Mouse (Mus musculus) spleen, postnatal 10 days (tissue): ENCODE data around the gene Zfp811.
A peak's percentile ranks its signal among the peaks of the same experiment; 100 is the strongest.

ENCODE experiments used
- DNase-seq, 2 experiments: peaks; one replicate each; pipeline ENCODE4 v3.0.0; 2021 to 2022; ENCODE audit warnings: low spot score in 2 of 2

Zfp811 gene

DNA sequence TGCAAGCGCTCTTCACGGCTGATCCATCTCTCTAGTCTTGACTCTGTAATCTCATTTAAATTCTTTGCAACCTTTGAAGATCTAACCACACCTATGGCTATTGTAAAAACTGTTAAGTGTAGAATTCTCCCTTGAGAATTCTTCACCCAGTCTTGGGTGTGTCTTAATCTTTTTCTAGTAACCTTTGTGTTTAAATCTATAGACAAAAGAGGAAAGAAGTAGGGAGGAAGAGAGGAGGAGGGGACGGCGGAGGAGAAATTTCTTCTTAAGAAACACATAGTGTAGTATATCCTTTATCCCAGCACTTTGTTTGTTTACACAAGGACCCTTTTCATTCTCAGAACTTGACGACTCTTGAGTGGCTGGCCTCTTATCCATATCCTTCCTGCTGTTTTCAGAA lies 52.4 kb downstream of the Zfp811 start:
- DNase-seq = no peak

DNA sequence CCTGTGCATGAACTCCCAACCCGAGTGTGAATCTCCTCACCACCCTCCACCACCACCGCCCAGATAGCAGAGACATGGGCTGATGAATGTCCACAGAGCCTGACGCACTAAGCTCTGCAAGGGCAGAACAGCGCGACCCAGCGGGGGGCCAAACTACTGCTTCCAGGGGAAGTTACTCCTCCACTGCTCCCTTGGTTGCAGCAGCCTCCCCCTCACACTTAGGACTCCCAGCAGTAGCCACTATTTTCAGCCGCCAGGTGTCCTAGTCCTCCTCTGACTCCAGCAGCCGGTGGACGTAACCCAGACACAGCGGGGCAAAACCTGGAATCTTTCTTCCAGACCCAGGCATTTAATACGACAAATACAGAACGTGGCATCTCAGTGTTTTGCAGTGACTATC lies 56.1 kb downstream of the Zfp811 start:
- DNase-seq = peak in 1 of 2 experiments; percentile 14

- no peak for DNase-seq
Observed at GRCm38 (mm10) chr17:32752813-32753360, 56.8 kb downstream of the Zfp811 start.

GRCm38 (mm10) chr17:32750611-32751010 lies 59.1 kb downstream of the Zfp811 start:
- DNase-seq = no peak
